Comparison of ENCODE assay signal across 18 mouse cellular contexts in genomic region chr4:136123792-136124161, GRCm38 (mm10). TPM values are rescaled to one million over a fixed set of nuclear protein-coding genes. Genes with fewer than 3 reads are reported as not detected.
A peak's percentile ranks its signal among the peaks of the same experiment; 100 is the strongest.
DNase-seq lines count a peak whose midpoint lies in the region; ATAC-seq and TF ChIP-seq lines count a peak whose summit lies in the region.
"Had no signal": no experiment of that assay in that cellular context is flagged by ENCODE, and none has a peak within 500 bp of the region (broad histone marks: within the 10 kb centered on the region; RNA-seq: fewer than 3 reads in every experiment).

No protein-coding gene starts in this region.

- peaks cover 11% of the 10 kb centered on the region; the same call in 1 of the 2 replicates for H3K4me1 ChIP-seq in kidney, adult 2 months (ENCODE audit: control insufficient read depth, insufficient read depth, low read length)
- H3K4me1 ChIP-seq in neural tube, embryonic 11.5 days (ENCODE audit: control insufficient read depth, insufficient read depth, low read length): peaks cover 2% of the 10 kb centered on the region; the same call in 1 of the 2 replicates
- peaks cover 3% of the 10 kb centered on the region; the same call in 1 of the 2 replicates for H3K4me1 ChIP-seq in stomach, embryonic 15.5 days
- H3K4me1 ChIP-seq: forebrain, embryonic 15.5 days; hindbrain, embryonic 15.5 days had no signal

- no peaks in the 10 kb centered on the region for H3K9me3 ChIP-seq in neural tube, embryonic 11.5 days (ENCODE audit: control insufficient read depth, low read length)
- H3K9me3 ChIP-seq in stomach, embryonic 15.5 days: no peaks in the 10 kb centered on the region
- H3K9me3 ChIP-seq: forebrain, embryonic 15.5 days; hindbrain, embryonic 15.5 days; limb, embryonic 10.5 days; liver, embryonic 15.5 days had no signal

- no peak for ATAC-seq in neural tube, embryonic 11.5 days (ENCODE audit: insufficient read depth, low FRiP score, low TSS enrichment)
- ATAC-seq in stomach, embryonic 15.5 days (ENCODE audit: insufficient read depth, low FRiP score, low read depth): no peak
- ATAC-seq: forebrain, embryonic 15.5 days had no signal

- no peak overlapping the region for H3K9ac ChIP-seq in neural tube, embryonic 11.5 days (ENCODE audit: low read length)
- H3K9ac ChIP-seq in stomach, embryonic 15.5 days: no peak overlapping the region
- H3K9ac ChIP-seq: forebrain, embryonic 15.5 days; hindbrain, embryonic 15.5 days; liver, embryonic 15.5 days had no signal

- no peak overlapping the region for H3K4me2 ChIP-seq in neural tube, embryonic 11.5 days (ENCODE audit: low read depth)
- H3K4me2 ChIP-seq in stomach, embryonic 15.5 days: no peak overlapping the region
- H3K4me2 ChIP-seq: forebrain, embryonic 15.5 days; hindbrain, embryonic 15.5 days; liver, embryonic 15.5 days had no signal

- intact Hi-C loops in gastrocnemius, adult 2 months (cut with DNase I): no loop called here
- intact Hi-C loops in left cerebral cortex, postnatal 25 days (cut with DNase I): no loop called here

- H3K4me3 ChIP-seq in gastrocnemius, adult 2 months: peak overlapping the region; percentile 6; the same call in 1 of the 2 replicates
- H3K4me3 ChIP-seq in kidney, adult 2 months (ENCODE audit: insufficient read depth, low read depth, low read length): no peak overlapping the region
- no peak overlapping the region for H3K4me3 ChIP-seq in neural tube, embryonic 11.5 days (ENCODE audit: low read depth, low read length)
- H3K4me3 ChIP-seq in stomach, embryonic 15.5 days (replicated peaks): no peak overlapping the region
- H3K4me3 ChIP-seq: erythroblast, embryonic 14.5 days; forebrain, embryonic 15.5 days; hindbrain, embryonic 15.5 days; limb, embryonic 10.5 days; liver, embryonic 15.5 days had no signal

- H3K27ac ChIP-seq in gastrocnemius, adult 2 months: peak overlapping the region; percentile 84
- H3K27ac ChIP-seq in kidney, adult 2 months (ENCODE audit: insufficient read depth, low read depth, low read length): peak overlapping the region; percentile 53; the same call in 1 of the 2 replicates
- H3K27ac ChIP-seq in neural tube, embryonic 11.5 days (ENCODE audit: low read depth, low read length): no peak overlapping the region
- 0 out of 2 replicates have a peak overlapping the region, but pooled peaks have one; percentile 19 for H3K27ac ChIP-seq in stomach, embryonic 15.5 days
- H3K27ac ChIP-seq: forebrain, embryonic 15.5 days; hindbrain, embryonic 15.5 days; limb, embryonic 10.5 days; liver, embryonic 15.5 days had no signal

- no peak for TF ChIP-seq CTCF in gastrocnemius, adult 2 months (IDR thresholded peaks at IDR 0.05)
- TF ChIP-seq CTCF in kidney, adult 2 months (conservative IDR thresholded peaks at IDR 0.05; ENCODE audit: insufficient read depth, insufficient read length, low read depth, low read length): no peak

- WGBS in kidney, adult 2 months: 80% methylated on average over 3 of the region's 3 CpGs
- WGBS in neural tube, embryonic 11.5 days: 94% methylated on average over 3 of the region's 3 CpGs
- WGBS in stomach, embryonic 15.5 days: 85% methylated on average over 3 of the region's 3 CpGs

- no peaks in the 10 kb centered on the region for H3K36me3 ChIP-seq in kidney, adult 2 months (ENCODE audit: control insufficient read depth, insufficient read depth, low read length)
- H3K36me3 ChIP-seq in neural tube, embryonic 11.5 days (ENCODE audit: control insufficient read depth, insufficient read depth, low read length): no peaks in the 10 kb centered on the region
- no peaks in the 10 kb centered on the region for H3K36me3 ChIP-seq in stomach, embryonic 15.5 days
- H3K36me3 ChIP-seq: forebrain, embryonic 15.5 days; hindbrain, embryonic 15.5 days; limb, embryonic 10.5 days; liver, embryonic 15.5 days had no signal

- TF ChIP-seq POLR2A in kidney, adult 2 months (IDR thresholded peaks at IDR 0.05; ENCODE audit: low read depth, low read length): no peak

- DNase-seq in gastrocnemius, adult 2 months: no peak
- DNase-seq in gastrocnemius, postnatal 4 days (ENCODE audit: low spot score in 2 of 2): no peak
- no peak for DNase-seq in kidney, adult 2 months
- no peak for DNase-seq in kidney, adult 18-20 months
- peak; percentile 7 for DNase-seq in neural tube, embryonic 11.5 days (ENCODE audit: low spot score)
- DNase-seq in neural tube, embryonic 10.5 days (ENCODE audit: extremely low spot score, low spot score): no peak
- DNase-seq in left cerebral cortex, postnatal 25 days (ENCODE audit: low spot score in 2 of 2): no peak
- DNase-seq: adrenal gland, postnatal 25 days; cerebellum, postnatal 14 days; lung, postnatal 36 days; midbrain, embryonic 14.5 days; thymus, adult 18-20 months had no signal

- H3K27me3 ChIP-seq in kidney, adult 2 months (replicated peaks; ENCODE audit: control insufficient read depth, insufficient read depth, low read length): no peaks in the 10 kb centered on the region
- no peaks in the 10 kb centered on the region for H3K27me3 ChIP-seq in neural tube, embryonic 11.5 days (ENCODE audit: control insufficient read depth, insufficient read depth, low read length)
- H3K27me3 ChIP-seq in stomach, embryonic 15.5 days (replicated peaks): no peaks in the 10 kb centered on the region
- H3K27me3 ChIP-seq: forebrain, embryonic 15.5 days; hindbrain, embryonic 15.5 days had no signal

RNA-seq across cellular contexts. Expression of gene Id3, which starts 19.5 kb away (rescaled TPM):
- 10 to 100 TPM; 11.3 to 21.9 TPM for total RNA-seq in gastrocnemius, adult 2 months (2021)
- total RNA-seq in gastrocnemius, postnatal 4 days (2021): 10 to 100 TPM; 51.3 to 59.3 TPM
- polyA plus RNA-seq in kidney, adult 2 months (2012; rRNA removed): 259 and 289 TPM in 2 replicates
- polyA plus RNA-seq in neural tube, embryonic 11.5 days (2014; fragmentation: Nextera tagmentation; extraction: Ambion mirVana): 440 and 470 TPM in 2 replicates
- 274 and 292 TPM in 2 replicates for polyA plus RNA-seq in stomach, embryonic 15.5 days (2015; fragmentation: Nextera tagmentation; extraction: Ambion mirVana)
- total RNA-seq in left cerebral cortex, postnatal 25 days (2021): 10 to 100 TPM; 37.5 to 39.2 TPM

RNA-seq across cellular contexts. Expression of gene E2f2, which starts 48.4 kb away (rescaled TPM):
- 1 to 10 TPM in 1 of 2 experiments, under 1 TPM in 1; 0.48 to 1.1 TPM for total RNA-seq in gastrocnemius, adult 2 months (2021)
- total RNA-seq in gastrocnemius, postnatal 4 days (2021): 10 to 100 TPM; 18.4 to 19.4 TPM
- polyA plus RNA-seq in kidney, adult 2 months (2012; rRNA removed): 2.1 and 2.2 TPM in 2 replicates
- polyA plus RNA-seq in neural tube, embryonic 11.5 days (2014; fragmentation: Nextera tagmentation; extraction: Ambion mirVana): 7.2 and 7.6 TPM in 2 replicates
- 8.6 and 11.4 TPM in 2 replicates for polyA plus RNA-seq in stomach, embryonic 15.5 days (2015; fragmentation: Nextera tagmentation; extraction: Ambion mirVana)
- total RNA-seq in left cerebral cortex, postnatal 25 days (2021): 1 to 10 TPM in 1 of 2 experiments, under 1 TPM in 1; 0.66 to 1.2 TPM

Comparison
In these comparisons a context has a peak if more than half of its experiments do, and no peak if none do; other contexts are left out.
1. RNA of gene E2f2, which starts 48.4 kb away (total RNA-seq): 18.4 to 19.4 TPM in gastrocnemius, postnatal 4 days; 0.66 to 1.2 TPM in left cerebral cortex, postnatal 25 days and 0.48 to 1.1 TPM in gastrocnemius, adult 2 months; every median in the first group is over 4 times any median in the second.